ENCODE assay signal across 34 mouse cellular contexts in genomic region chr11:4103522-4103921, GRCm38 (mm10). TPM values are rescaled to one million over a fixed set of nuclear protein-coding genes. Genes with fewer than 3 reads are reported as not detected.
"Had no signal": no experiment of that assay in that cellular context is flagged by ENCODE, and none has a peak within 500 bp of the region (broad histone marks: within the 10 kb centered on the region; RNA-seq: fewer than 3 reads in every experiment).

No protein-coding gene starts in this region.

- ATAC-seq: forebrain, embryonic 13.5 days; forebrain, embryonic 14.5 days; forebrain, embryonic 15.5 days; forebrain, embryonic 16.5 days; forebrain, postnatal 0 days had no signal

- H3K4me1 ChIP-seq: embryonic facial prominence, embryonic 10.5 days; embryonic facial prominence, embryonic 12.5 days; embryonic facial prominence, embryonic 13.5 days; embryonic facial prominence, embryonic 15.5 days; forebrain, embryonic 10.5 days; forebrain, embryonic 12.5 days; forebrain, embryonic 13.5 days; forebrain, embryonic 15.5 days had no signal

- H3K4me3 ChIP-seq: embryonic facial prominence, embryonic 10.5 days; embryonic facial prominence, embryonic 12.5 days; embryonic facial prominence, embryonic 13.5 days; embryonic facial prominence, embryonic 15.5 days; erythroblast, embryonic 14.5 days; forebrain, embryonic 10.5 days; forebrain, embryonic 12.5 days; forebrain, embryonic 13.5 days; forebrain, embryonic 15.5 days; gastrocnemius, adult 2 months had no signal

- DNase-seq: cerebellum, adult 18-20 months; cerebellum, adult 2 months; cerebellum, adult 8-10 months; cerebellum, adult 9-10 months; cerebellum, adult 9-11 months; cerebellum, postnatal 10 days; cerebellum, postnatal 14 days; cerebellum, postnatal 25 days; cerebellum, postnatal 36 days; embryo, embryonic 11 days; forebrain, postnatal 0 days; gastrocnemius, adult 2 months; gastrocnemius, postnatal 10 days; gastrocnemius, postnatal 14 days; gastrocnemius, postnatal 25 days; gastrocnemius, postnatal 36 days; heart, adult 11 months had no signal

- H3K27me3 ChIP-seq: embryonic facial prominence, embryonic 12.5 days; embryonic facial prominence, embryonic 13.5 days; embryonic facial prominence, embryonic 15.5 days; forebrain, embryonic 12.5 days; forebrain, embryonic 13.5 days; forebrain, embryonic 15.5 days had no signal

- H3K9me3 ChIP-seq: embryonic facial prominence, embryonic 10.5 days; embryonic facial prominence, embryonic 12.5 days; embryonic facial prominence, embryonic 13.5 days; embryonic facial prominence, embryonic 15.5 days; forebrain, embryonic 10.5 days; forebrain, embryonic 12.5 days; forebrain, embryonic 13.5 days; forebrain, embryonic 15.5 days had no signal

- H3K9ac ChIP-seq: embryonic facial prominence, embryonic 13.5 days; embryonic facial prominence, embryonic 15.5 days; forebrain, embryonic 12.5 days; forebrain, embryonic 13.5 days; forebrain, embryonic 15.5 days; forebrain, postnatal 0 days had no signal

- H3K36me3 ChIP-seq: embryonic facial prominence, embryonic 10.5 days; embryonic facial prominence, embryonic 12.5 days; embryonic facial prominence, embryonic 15.5 days; forebrain, embryonic 12.5 days; forebrain, embryonic 15.5 days had no signal

- H3K27ac ChIP-seq: embryonic facial prominence, embryonic 10.5 days; embryonic facial prominence, embryonic 12.5 days; embryonic facial prominence, embryonic 13.5 days; embryonic facial prominence, embryonic 15.5 days; forebrain, embryonic 10.5 days; forebrain, embryonic 12.5 days; forebrain, embryonic 13.5 days; forebrain, embryonic 15.5 days; gastrocnemius, adult 2 months had no signal

- H3K4me2 ChIP-seq: embryonic facial prominence, embryonic 12.5 days; embryonic facial prominence, embryonic 13.5 days; embryonic facial prominence, embryonic 15.5 days; forebrain, embryonic 12.5 days; forebrain, embryonic 13.5 days; forebrain, embryonic 15.5 days had no signal

RNA-seq across cellular contexts. Expression of gene Sec14l2, which starts 19.7 kb away (rescaled TPM):
- total RNA-seq: granulocyte monocyte progenitor cell, adult 5-6 weeks had no signal

RNA-seq across cellular contexts. Expression of gene Sec14l3, which starts 38.9 kb away (rescaled TPM):
- total RNA-seq: common myeloid progenitor, adult 5-6 weeks; gastrocnemius, adult 18-20 months; gastrocnemius, adult 2 months; gastrocnemius, adult 8-10 months; gastrocnemius, postnatal 10 days; gastrocnemius, postnatal 14 days; gastrocnemius, postnatal 25 days; gastrocnemius, postnatal 36 days; gastrocnemius, postnatal 4 days; granulocyte monocyte progenitor cell, adult 5-6 weeks had no signal
- polyA plus RNA-seq: cerebellum, adult 2 months; embryonic facial prominence, embryonic 10.5 days; embryonic facial prominence, embryonic 11.5 days; embryonic facial prominence, embryonic 12.5 days; embryonic facial prominence, embryonic 13.5 days; erythroblast, embryonic 14.5 days; forebrain, embryonic 10.5 days had no signal
